Mouse (Mus musculus) midbrain, postnatal 0 days (tissue): ENCODE measurements at regions not wholly inside any gene's neighbourhood (a gene's known extent, or its start where the extent isn't known, plus 50 kb on each side); places are given as distances from the start of the nearest gene placed in this dataset.

Experiments used
- ATAC-seq: fragments of 200-750 bp; cut with Nextera tagmentation; 2 replicates; pipeline ENCODE4 v1.8.0; 2017; ENCODE audit warnings: moderate number of reproducible peaks, mild to moderate bottlenecking, moderate TSS enrichment, moderate library complexity; ENCODE audit not compliant: low FRiP score
- DNase-seq: peaks from one replicate; pipeline ENCODE4 v3.0.0-alpha.2; 2015; ENCODE audit warnings: low spot score
- H3K27ac ChIP-seq: fragments of 300-500 bp; sonication (generic); 2 replicates; pipeline ENCODE4 v1.5.1; 2014; ENCODE audit warnings: low read depth, mild to moderate bottlenecking, low read length, mixed read lengths
- H3K27me3 ChIP-seq: fragments of 300-500 bp; sonication (generic); 2 replicates; pipeline ENCODE4 v1.6.1; 2014; ENCODE audit warnings: low read length, control low read depth, mixed read lengths; ENCODE audit not compliant: insufficient read depth
- H3K36me3 ChIP-seq: fragments of 300-500 bp; sonication (generic); 2 replicates; pipeline ENCODE4 v1.6.1; 2014; ENCODE audit warnings: low read length, control low read depth, mixed read lengths; ENCODE audit not compliant: insufficient read depth
- H3K4me1 ChIP-seq: fragments of 300-500 bp; sonication (generic); 2 replicates; pipeline ENCODE4 v1.6.1; 2014; ENCODE audit warnings: mild to moderate bottlenecking, control low read depth, antibody characterized with exemption, low read length, mixed read lengths; ENCODE audit not compliant: insufficient read depth
- H3K4me2 ChIP-seq: fragments of 300-500 bp; sonication (generic); 2 replicates; pipeline ENCODE4 v1.6.1; 2014; ENCODE audit warnings: low read depth, mild to moderate bottlenecking, low read length, mixed read lengths; ENCODE audit not compliant: poor library complexity, severe bottlenecking
- H3K4me3 ChIP-seq: fragments of 300-500 bp; sonication (generic); 2 replicates; pipeline ENCODE4 v1.5.1; 2014; ENCODE audit warnings: low read depth, mild to moderate bottlenecking, low read length, moderate library complexity
- H3K9ac ChIP-seq: fragments of 300-500 bp; sonication (generic); replicated peaks from 2 replicates; pipeline ENCODE4 v1.6.1; 2014; ENCODE audit warnings: mild to moderate bottlenecking, low read length, moderate library complexity, mixed read lengths; ENCODE audit not compliant: poor library complexity, severe bottlenecking
- H3K9me3 ChIP-seq: fragments of 300-500 bp; sonication (generic); 2 replicates; pipeline ENCODE4 v1.6.1; 2016; ENCODE audit warnings: low read length, control low read depth
- CTCF ChIP-seq: IDR thresholded peaks from 2 replicates; pipeline ENCODE4 v1.5.1; 2016; ENCODE audit warnings: antibody characterized with exemption, mild to moderate bottlenecking
- WGBS: fragments of 180-500 bp; shearing (Covaris S2); extraction: QIAGEN DNeasy Blood & Tissue Kit; methylation state at CpG from one replicate; pipeline ENCODE4 v1.1.7; 2014; 5-methylcytosine and 5-hydroxymethylcytosine counted together

GRCm38 (mm10) chr12:70708290-70708668 is 117.0 kb upstream of the Frmd6 start:
- no peak overlapping the region for H3K9ac ChIP-seq
- H3K9me3 ChIP-seq: no peaks in the 10 kb centered on the region
- no peaks in the 10 kb centered on the region for H3K36me3 ChIP-seq
- H3K4me1 ChIP-seq: no peaks in the 10 kb centered on the region
- H3K4me3 ChIP-seq: no peak overlapping the region
- H3K27ac ChIP-seq: no peak overlapping the region
- WGBS: 90% methylated on average over 5 of the region's 5 CpGs
- DNase-seq (no peak), ATAC-seq (no peak)
- no peak overlapping the region for H3K4me2 ChIP-seq
- no peak for TF ChIP-seq CTCF
- no peaks in the 10 kb centered on the region for H3K27me3 ChIP-seq

- no peak overlapping the region for H3K4me2 ChIP-seq
- H3K27ac ChIP-seq: no peak overlapping the region
- H3K4me1 ChIP-seq: no peaks in the 10 kb centered on the region
- H3K4me3 ChIP-seq: no peak overlapping the region
- ATAC-seq (no peak), DNase-seq (no peak)
- no peak overlapping the region for H3K9ac ChIP-seq
- no peaks in the 10 kb centered on the region for H3K9me3 ChIP-seq
- no peaks in the 10 kb centered on the region for H3K36me3 ChIP-seq
- H3K27me3 ChIP-seq: no peaks in the 10 kb centered on the region
- no peak for TF ChIP-seq CTCF
- 96% methylated on average over 7 of the region's 7 CpGs for WGBS
Observed at GRCm38 (mm10) chr12:70710311-70710710, 115.0 kb upstream of the Frmd6 start.

DNA sequence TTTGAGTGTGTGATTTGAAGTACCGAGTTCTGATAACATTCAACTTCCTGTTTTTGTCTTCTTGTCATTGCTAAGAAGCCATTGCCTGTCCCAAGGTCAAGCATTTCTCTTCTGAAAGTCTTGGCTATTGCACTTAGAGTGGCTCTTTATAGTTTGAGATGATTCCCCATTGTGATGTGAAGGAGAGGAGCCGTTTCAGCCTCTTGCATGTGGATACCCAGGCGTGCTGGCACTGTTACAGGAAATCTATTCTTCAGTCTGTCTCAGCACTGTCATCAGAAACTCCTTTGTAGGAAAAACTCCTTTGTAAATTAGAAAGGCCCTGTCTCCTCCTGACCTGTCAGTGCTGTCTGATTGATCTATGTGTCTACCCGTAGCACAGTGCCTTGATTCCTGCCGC is 114.3 kb upstream of the Frmd6 start:
- ATAC-seq (no peak), DNase-seq (no peak)

GRCm38 (mm10) chr12:70712322-70713024 is 112.8 kb upstream of the Frmd6 start:
- Histone ChIP-seq H3K9ac (no peak overlapping the region), H3K4me2 (no peak overlapping the region), H3K4me3 (no peak overlapping the region), H3K36me3 (no peaks in the 10 kb centered on the region), H3K4me1 (no peaks in the 10 kb centered on the region), H3K27me3 (no peaks in the 10 kb centered on the region), H3K9me3 (no peaks in the 10 kb centered on the region), H3K27ac (no peak overlapping the region)
- TF ChIP-seq CTCF: no peak
- DNase-seq: no peak
- ATAC-seq: no peak
- WGBS: 63% methylated on average over 5 of the region's 5 CpGs

More for the DNA sequence above, 114.3 kb upstream of the Frmd6 start:
- whole genome bisulfite sequencing: 65% methylated on average over 5 of the region's 5 CpGs
- Histone ChIP-seq H3K9me3 (no peaks in the 10 kb centered on the region), H3K36me3 (no peaks in the 10 kb centered on the region), H3K27ac (no peak overlapping the region), H3K27me3 (no peaks in the 10 kb centered on the region), H3K4me1 (no peaks in the 10 kb centered on the region), H3K4me2 (no peak overlapping the region), H3K9ac (no peak overlapping the region), H3K4me3 (no peak overlapping the region)
- TF ChIP-seq CTCF: no peak

- DNase-seq: no peak
- TF ChIP-seq CTCF: no peak
- ATAC-seq: no peak
- Histone ChIP-seq H3K9me3 (no peaks in the 10 kb centered on the region), H3K27me3 (no peaks in the 10 kb centered on the region), H3K4me2 (no peak overlapping the region), H3K4me3 (no peak overlapping the region), H3K9ac (no peak overlapping the region), H3K27ac (no peak overlapping the region), H3K36me3 (no peaks in the 10 kb centered on the region), H3K4me1 (no peaks in the 10 kb centered on the region)
- WGBS: 67% methylated on average over 18 of the region's 18 CpGs
Observed at GRCm38 (mm10) chr12:70713499-70714280, 111.6 kb upstream of the Frmd6 start.

- Histone ChIP-seq H3K4me3 (no peak overlapping the region), H3K36me3 (no peaks in the 10 kb centered on the region), H3K27ac (no peak overlapping the region), H3K9me3 (no peaks in the 10 kb centered on the region), H3K27me3 (no peaks in the 10 kb centered on the region), H3K4me1 (0 out of 2 replicates have a peak, but pooled peaks cover 2% of the 10 kb centered on the region), H3K4me2 (no peak overlapping the region), H3K9ac (no peak overlapping the region)
- ATAC-seq (no peak), DNase-seq (no peak)
- WGBS: 38% methylated on average over 11 of the region's 11 CpGs
- TF ChIP-seq CTCF: no peak
Observed at GRCm38 (mm10) chr12:70714281-70714679, 111.0 kb upstream of the Frmd6 start.
